Mouse (Mus musculus) kidney, postnatal 25 days (tissue): ENCODE measurements around the gene Nrip2.

ENCODE experiments used
- DNase-seq, 2 experiments: peaks; one replicate each; pipeline ENCODE4 v3.0.0; 2021; ENCODE audit warnings: mixed read lengths in 2 of 2

Gene Nrip2

DNA sequence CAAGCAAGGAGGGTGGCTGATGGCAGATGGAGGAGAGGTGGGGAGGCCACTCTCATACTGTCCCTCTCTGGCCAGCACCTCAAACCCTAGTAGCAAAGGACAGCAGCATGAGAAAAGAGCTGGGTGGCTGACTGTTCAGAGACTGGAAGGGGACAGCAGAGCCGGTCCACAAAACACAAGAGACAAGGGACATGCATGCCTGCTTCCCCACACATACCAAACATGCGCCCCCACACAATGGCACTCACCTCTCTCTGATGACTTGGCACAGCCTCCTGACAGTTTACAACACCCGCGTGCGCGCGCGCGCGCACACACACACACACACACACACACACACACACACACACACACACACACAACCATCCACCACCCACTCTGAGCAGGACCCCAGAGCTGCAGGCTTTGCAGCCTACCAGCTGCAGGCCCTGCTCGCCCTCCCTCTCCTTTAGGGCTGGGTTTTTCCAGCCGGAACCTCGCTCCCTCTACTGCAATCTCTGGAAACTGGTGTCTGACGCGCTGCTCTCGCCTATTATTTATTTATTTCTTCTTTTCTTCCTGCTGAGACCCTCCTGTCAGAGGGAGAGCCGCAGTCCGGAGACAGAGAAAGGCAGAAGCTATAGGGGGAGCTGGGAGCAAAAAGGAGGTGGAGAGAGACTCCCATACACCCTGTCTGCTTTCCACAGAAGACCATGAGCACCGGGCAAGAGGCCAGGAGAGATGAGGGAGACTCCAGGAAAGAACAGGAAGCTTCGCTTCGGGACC lies 507 bp downstream of the Nrip2 start:
- peak; percentile 54 to 57 for DNase-seq

- DNase-seq = no peak
Observed at GRCm38 (mm10) chr6:128404708-128405107, 5.6 kb downstream of the Nrip2 start.

DNA sequence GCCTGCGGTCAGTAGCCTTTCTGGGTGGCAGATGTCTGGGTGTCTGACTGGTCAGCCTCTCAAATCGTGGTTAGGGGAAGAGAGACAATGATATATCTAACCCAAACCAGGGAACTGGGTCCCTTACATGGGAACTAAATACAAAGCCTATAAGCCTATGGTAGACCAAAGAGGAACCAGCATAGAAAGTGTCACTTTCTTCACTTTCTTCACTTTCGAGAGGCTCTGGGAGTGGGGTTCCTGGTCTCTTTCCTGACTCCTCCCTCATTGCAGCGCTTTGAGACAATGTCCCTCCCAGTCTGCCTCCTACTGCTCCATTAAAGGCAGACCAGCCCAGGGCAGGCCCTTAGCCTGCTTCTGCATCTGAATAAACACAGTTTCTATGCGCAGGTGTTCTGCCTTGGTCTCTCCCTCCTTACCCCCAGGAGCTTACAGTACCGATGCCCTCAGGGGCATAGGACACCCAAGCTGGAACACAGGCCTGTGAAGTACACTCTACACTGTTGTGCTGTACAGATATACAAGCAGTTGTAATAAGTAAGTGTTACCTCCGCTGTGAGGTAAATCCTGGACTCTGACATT lies 9.5 kb downstream of the Nrip2 start:
- peak in 1 of 2 experiments; percentile 57 for DNase-seq

GRCm38 (mm10) chr6:128410305-128410704 lies 11.2 kb downstream of the Nrip2 start:
- DNase-seq = no peak

- DNase-seq = peak; percentile 67 to 89
Observed at GRCm38 (mm10) chr6:128411115-128411514, 12.0 kb downstream of the Nrip2 start.

GRCm38 (mm10) chr6:128416169-128416568 lies 17.1 kb downstream of the Nrip2 start:
- no peak for DNase-seq

GRCm38 (mm10) chr6:128418076-128418475 lies 19.0 kb downstream of the Nrip2 start:
- DNase-seq = no peak

DNA sequence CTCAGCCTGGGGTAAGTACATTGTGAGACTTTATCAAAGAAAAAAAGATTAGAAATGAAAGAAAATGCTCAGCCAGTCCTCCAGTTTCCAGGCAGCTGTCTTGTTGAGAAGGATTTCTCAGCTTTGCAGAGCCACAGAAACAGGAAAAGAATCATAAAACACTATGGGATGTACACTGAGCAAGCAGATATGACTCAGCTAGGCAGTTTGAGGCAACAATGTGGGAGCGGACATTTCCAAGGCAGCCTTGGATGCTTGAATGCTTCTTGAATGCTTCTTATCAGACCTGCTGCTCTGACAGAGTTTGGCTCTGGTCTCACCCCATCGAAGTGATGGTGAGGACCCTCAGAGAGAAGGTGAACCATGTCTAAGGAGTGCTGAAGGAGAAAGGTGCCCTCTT lies 21.9 kb downstream of the Nrip2 start:
- DNase-seq = no peak

- DNase-seq = no peak
Observed at GRCm38 (mm10) chr6:128421480-128421879, 22.4 kb downstream of the Nrip2 start.

DNA sequence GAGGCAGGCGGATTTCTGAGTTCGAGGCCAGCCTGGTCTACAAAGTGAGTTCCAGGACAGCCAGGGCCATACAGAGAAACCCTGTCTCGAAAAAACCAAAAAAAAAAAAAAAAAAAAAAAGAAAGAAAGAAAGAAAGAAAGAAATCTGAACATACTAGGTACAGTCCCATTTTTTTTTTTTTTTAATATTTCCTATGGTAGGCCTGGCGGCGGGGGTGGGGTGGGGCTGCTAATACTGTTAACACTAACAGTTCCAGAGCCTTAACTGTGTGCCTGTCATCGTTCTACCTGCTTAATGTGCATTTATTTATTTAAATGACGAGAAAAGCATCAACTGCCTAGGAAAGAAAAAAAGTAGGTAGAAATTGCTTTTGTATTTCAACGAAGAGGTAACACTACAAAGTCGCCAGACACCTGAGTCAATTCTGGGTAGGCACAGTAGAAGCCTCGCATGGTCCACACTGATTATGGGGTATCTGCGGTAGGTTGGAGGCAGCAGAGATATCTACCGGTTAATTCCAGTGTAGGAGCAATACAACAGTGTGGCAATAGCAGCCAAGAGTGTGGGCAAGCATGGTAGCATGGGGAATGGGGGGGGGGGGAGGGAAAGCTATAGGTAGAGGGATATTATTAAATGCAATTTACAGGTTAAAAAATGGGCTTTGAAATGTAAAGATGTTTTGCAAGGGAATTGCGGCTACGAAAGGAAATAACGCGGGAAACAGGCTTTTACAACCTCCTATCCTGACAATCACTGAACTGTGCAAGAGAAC lies 24.6 kb downstream of the Nrip2 start:
- DNase-seq = no peak

DNA sequence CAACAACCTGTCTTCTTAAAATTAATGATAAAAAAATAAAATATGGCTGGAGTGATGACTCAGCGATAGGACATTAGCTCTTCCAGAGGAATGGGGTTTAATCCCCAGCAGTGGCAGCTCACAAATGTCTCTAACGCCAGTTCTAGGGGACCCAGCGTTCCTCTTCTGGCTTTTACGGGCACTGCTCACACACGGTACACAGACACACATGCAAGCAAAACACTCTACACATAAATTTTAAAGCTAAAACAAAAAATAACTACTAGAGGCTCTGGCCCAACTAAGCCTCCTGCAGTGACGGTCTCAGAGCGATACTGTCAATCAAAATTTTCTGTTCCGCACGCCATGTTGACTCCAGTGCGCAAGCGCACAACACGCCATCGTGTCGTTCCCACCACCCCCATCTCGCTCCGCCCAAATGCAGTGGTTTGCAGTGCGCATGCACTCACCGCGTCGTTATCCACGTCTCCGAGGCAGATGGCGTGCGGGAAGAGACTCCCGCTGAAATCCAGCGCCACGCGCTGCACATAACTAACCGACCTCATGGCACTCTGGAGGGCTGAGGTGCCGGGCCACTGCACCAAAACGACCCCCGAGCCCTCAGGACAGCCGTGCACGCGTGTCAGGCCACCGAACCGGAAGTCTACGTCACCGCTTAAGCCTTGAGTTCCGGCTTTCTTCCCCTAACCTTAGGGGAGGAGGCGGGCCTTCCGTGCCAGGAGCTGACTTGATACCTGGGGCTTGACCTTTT lies 25.3 kb downstream of the Nrip2 start, which contains the start of gene Itfg2:
Gene Itfg2, minus strand, starts transcription at position 663 of the 751 bp plus-strand sequence.
- DNase-seq = peak; percentile 97 to 98

- DNase-seq = no peak
Observed at GRCm38 (mm10) chr6:128425046-128425445, 25.9 kb downstream of the Nrip2 start.

DNA sequence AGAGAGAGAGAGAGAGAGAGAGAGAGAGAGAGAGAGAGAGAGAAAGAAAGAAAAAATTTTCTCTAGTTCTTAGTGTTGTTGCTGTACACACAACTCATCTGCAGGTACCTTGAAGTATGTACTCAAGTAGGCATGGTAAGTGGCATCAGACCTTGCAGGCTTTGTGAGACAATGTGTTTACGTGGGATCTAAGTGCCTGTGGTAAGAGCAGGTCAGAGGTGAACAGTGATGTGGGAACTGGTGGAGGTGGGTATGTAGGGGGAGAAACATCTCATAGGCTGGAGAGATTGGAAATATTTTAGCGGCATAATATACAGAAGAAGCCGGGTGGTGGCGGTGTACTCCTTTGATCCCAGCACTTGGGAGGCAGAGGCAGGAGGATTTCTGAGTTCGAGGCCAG lies 28.5 kb downstream of the Nrip2 start:
- DNase-seq = no peak

DNA sequence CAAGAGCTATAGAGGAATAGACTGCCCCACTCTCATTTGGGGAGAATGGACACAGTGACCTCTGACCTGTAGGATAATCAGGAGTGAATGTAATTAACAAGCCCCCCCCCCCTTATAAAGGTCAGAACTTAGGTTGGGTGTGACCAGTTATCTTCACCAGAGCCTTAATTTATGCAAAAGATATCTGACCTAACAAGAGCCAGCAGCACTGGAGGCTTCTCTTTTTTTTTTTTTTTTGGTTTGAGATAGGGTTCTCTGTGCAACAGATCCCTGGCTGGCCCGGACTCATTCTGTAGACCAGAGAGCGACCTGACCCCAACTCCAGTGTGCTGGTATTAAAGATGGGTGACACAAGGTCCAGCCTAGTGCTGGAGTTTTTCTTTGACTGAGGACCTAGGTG lies 30.2 kb downstream of the Nrip2 start:
- no peak for DNase-seq

DNA sequence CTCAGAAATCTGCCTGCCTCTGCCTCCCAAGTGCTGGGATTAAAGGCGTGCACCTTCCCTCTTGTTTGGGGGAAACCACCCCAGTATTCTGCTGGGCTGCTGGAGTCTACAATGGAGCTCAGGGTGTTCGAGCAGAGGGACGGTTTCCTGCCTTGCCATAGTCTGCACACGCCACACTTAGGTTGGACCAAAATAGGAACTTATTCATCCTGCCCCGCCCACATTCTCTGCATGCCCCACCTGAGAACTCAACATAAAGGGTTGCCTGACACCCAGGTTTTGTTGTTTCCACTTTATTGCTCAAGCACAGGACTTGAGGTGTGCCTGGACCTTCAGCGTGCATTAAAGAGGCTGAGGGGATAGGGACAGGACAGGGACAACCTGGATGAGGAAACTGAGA lies 30.7 kb downstream of the Nrip2 start:
- DNase-seq = no peak

- DNase-seq = no peak
Observed at GRCm38 (mm10) chr6:128432356-128432915, 33.3 kb downstream of the Nrip2 start.

GRCm38 (mm10) chr6:128433566-128433965 lies 34.5 kb downstream of the Nrip2 start:
- DNase-seq = no peak

GRCm38 (mm10) chr6:128435474-128435873 lies 36.4 kb downstream of the Nrip2 start:
- peak; percentile 90 to 92 for DNase-seq

DNA sequence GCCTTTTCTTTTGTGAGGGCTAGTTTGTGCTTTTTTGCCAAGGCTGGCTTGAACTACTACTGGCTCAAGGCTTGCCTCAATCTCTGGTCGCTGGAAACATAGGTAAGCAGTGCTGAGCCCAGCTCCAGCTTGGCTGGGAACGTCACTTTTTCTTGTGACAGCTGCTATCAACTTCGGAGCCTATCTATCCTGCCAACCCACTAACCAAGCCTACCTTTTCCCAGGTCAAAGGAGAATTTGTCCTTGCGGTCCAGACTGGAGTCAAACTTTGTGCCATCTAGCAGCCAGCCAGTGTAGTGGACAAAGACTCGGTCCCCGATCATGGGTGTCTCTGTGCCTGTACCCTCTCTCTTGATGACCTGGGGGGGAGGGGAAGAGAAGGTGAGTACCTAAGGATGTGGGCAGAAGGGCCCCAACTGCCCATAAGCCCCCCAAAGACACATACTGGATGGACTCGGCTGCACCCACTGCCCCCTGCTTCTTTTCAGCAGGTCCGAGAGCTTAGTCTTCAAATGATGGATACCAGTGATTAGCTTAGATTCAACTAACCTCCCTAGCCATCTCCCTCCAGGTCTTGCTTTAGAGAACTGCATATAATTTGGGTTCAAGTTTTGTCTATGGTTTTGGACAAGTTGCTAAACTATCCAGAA lies 37.4 kb downstream of the Nrip2 start:
- DNase-seq = no peak

GRCm38 (mm10) chr6:128437288-128437687 lies 38.2 kb downstream of the Nrip2 start:
- DNase-seq = no peak

DNA sequence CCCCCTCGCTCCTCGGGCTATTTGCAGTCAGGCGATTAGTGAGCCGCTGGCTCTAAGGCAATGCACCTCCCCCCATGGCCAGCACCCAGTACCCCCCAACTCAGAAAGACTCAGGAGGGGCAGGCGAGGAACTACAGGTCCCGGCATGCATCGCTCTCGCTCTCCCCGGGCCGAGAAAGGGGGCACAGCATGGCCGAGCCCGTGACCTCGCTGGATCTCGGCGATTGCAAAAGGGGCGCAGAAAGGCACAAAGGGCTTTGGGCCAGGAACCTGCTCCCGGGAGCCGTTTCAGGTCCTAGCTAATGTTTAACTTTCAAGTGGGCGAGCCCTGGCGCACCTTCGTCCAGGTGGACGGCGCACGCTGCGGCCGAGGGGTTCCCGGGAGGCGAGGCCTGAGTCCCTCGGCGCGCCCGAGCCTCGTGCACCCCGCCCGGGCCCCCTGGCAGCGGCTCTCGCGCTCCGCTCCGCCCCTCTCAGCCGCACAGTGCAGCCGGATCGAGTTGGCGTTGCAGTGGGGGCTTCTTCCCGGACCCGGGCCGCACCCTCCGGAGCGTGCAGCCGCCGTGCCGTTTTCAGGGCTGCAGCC lies 38.7 kb downstream of the Nrip2 start:
- DNase-seq = peak; percentile 84 to 94
